Mouse (Mus musculus): ENCODE measurements around the gene Birc6. TPM values are rescaled to one million over a fixed set of nuclear protein-coding genes. Genes with fewer than 3 reads are reported as not detected.
A peak's percentile ranks its signal among the peaks of the same experiment; 100 is the strongest.

Birc6 gene
- polyA plus RNA-seq (2015; fragmentation: Nextera tagmentation; extraction: Ambion mirVana) = 97.1 and 118 TPM in 2 replicates

- Histone ChIP-seq H3K27ac (peak within 1 kb of the TSS; percentile 98), H3K27me3 (no peaks in the 10 kb centered on the region), H3K36me3 (no peaks in the 10 kb centered on the region), H3K9ac (replicated peaks) (peak within 1 kb of the TSS; percentile 97), H3K4me2 (replicated peaks) (peak within 1 kb of the TSS; percentile 86), H3K9me3 (no peaks in the 10 kb centered on the region), H3K4me3 (replicated peaks) (peak within 1 kb of the TSS; percentile 99), H3K4me1 (replicated peaks) (peaks cover 23% of the 10 kb centered on the region)
- under 1% methylated on average over 70 of the region's 71 CpGs for WGBS
- peak; percentile 99 for ATAC-seq
These were observed at the start of gene Birc6 for GRCm38 (mm10) chr17:74527729-74528607. TSS of gene Birc6 (plus strand) at chr17:74528295.

GRCm38 (mm10) chr17:74480361-74481069 is 47.6 kb upstream of the Birc6 start:
- H3K27me3 ChIP-seq = no peaks in the 10 kb centered on the region
- no peaks in the 10 kb centered on the region for H3K36me3 ChIP-seq
- H3K9me3 ChIP-seq = no peaks in the 10 kb centered on the region
- no peak for ATAC-seq
- no peak overlapping the region for H3K4me2 ChIP-seq (replicated peaks)
- 88% methylated on average over 14 of the region's 14 CpGs for WGBS
- H3K9ac ChIP-seq (replicated peaks) = no peak overlapping the region
- H3K27ac ChIP-seq = no peak overlapping the region
- no peaks in the 10 kb centered on the region for H3K4me1 ChIP-seq (replicated peaks)
- H3K4me3 ChIP-seq (replicated peaks) = no peak overlapping the region

- ATAC-seq = peak; percentile 100
- peaks cover 15% of the 10 kb centered on the region for H3K4me1 ChIP-seq (replicated peaks)
- H3K36me3 ChIP-seq = peaks cover 25% of the 10 kb centered on the region
- H3K9ac ChIP-seq (replicated peaks) = peak within 1 kb of the TSS; percentile 95
- WGBS = 5% methylated on average over 58 of the region's 58 CpGs
- H3K27ac ChIP-seq = peak within 1 kb of the TSS; percentile 74
- H3K4me3 ChIP-seq (replicated peaks) = peak within 1 kb of the TSS; percentile 96
- no peaks in the 10 kb centered on the region for H3K9me3 ChIP-seq
- peaks cover 8% of the 10 kb centered on the region; the same call in 1 of the 2 replicates for H3K27me3 ChIP-seq
- H3K4me2 ChIP-seq (replicated peaks) = peak within 1 kb of the TSS; percentile 73
These were observed 38.8 kb upstream of the Birc6 start, which contains the start of gene Yipf4 for GRCm38 (mm10) chr17:74489024-74489900. TSS of gene Yipf4 (plus strand) at chr17:74489493.

GRCm38 (mm10) chr17:74489901-74490220 is 38.2 kb upstream of the Birc6 start:
- Histone ChIP-seq H3K27me3 (peaks cover 8% of the 10 kb centered on the region; the same call in 1 of the 2 replicates), H3K9me3 (no peaks in the 10 kb centered on the region), H3K4me2 (replicated peaks) (peak overlapping the region; percentile 73), H3K27ac (peak overlapping the region; percentile 74), H3K4me3 (replicated peaks) (peak overlapping the region; percentile 96), H3K4me1 (replicated peaks) (peaks cover 15% of the 10 kb centered on the region), H3K36me3 (peaks cover 31% of the 10 kb centered on the region), H3K9ac (replicated peaks) (peak overlapping the region; percentile 95)
- WGBS = under 1% methylated on average over 12 of the region's 12 CpGs
- no peak for ATAC-seq

DNA sequence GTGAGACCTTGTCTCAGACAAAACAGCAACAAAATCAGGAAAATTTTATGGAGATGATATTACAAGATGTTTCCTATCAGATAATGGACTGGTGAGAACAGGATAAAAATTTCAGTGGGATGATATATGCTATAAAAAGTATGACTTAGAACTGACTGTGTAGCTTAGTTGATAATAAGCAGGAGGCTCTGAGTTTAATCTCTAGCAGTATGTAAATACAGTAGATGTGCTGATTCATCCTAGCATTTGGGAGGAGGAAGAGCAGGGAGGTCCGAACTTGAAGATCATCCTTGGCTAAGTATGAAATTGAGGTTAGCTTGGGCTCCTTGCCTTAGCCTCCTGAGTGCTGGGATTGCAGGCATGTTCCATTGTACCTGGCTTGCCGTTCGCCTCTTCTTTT is 36.5 kb upstream of the Birc6 start:
- Histone ChIP-seq H3K4me3 (replicated peaks) (no peak overlapping the region), H3K9me3 (no peaks in the 10 kb centered on the region), H3K9ac (replicated peaks) (no peak overlapping the region), H3K27me3 (peaks cover 6% of the 10 kb centered on the region; the same call in 1 of the 2 replicates), H3K4me2 (replicated peaks) (no peak overlapping the region), H3K27ac (no peak overlapping the region), H3K4me1 (replicated peaks) (peaks cover 15% of the 10 kb centered on the region), H3K36me3 (peaks cover 42% of the 10 kb centered on the region)
- 95% methylated on average over 3 of the region's 3 CpGs for WGBS
- no peak for ATAC-seq

- no peak for ATAC-seq
- H3K27me3 ChIP-seq = no peaks in the 10 kb centered on the region
- H3K27ac ChIP-seq = no peak overlapping the region
- 94% methylated on average over 4 of the region's 4 CpGs for WGBS
- no peak overlapping the region for H3K4me3 ChIP-seq (replicated peaks)
- H3K9me3 ChIP-seq = no peaks in the 10 kb centered on the region
- H3K4me2 ChIP-seq (replicated peaks) = no peak overlapping the region
- no peak overlapping the region for H3K9ac ChIP-seq (replicated peaks)
- H3K36me3 ChIP-seq = peaks cover 36% of the 10 kb centered on the region
- no peaks in the 10 kb centered on the region for H3K4me1 ChIP-seq (replicated peaks)
These were observed 27.9 kb upstream of the Birc6 start for GRCm38 (mm10) chr17:74500204-74500603.

- H3K4me1 ChIP-seq (replicated peaks) = no peaks in the 10 kb centered on the region
- no peak for ATAC-seq
- no peak overlapping the region for H3K27ac ChIP-seq
- no peak overlapping the region for H3K9ac ChIP-seq (replicated peaks)
- no peaks in the 10 kb centered on the region for H3K27me3 ChIP-seq
- H3K4me3 ChIP-seq (replicated peaks) = no peak overlapping the region
- no peaks in the 10 kb centered on the region for H3K9me3 ChIP-seq
- no peak overlapping the region for H3K4me2 ChIP-seq (replicated peaks)
- H3K36me3 ChIP-seq = peaks cover 28% of the 10 kb centered on the region
These were observed 27.0 kb upstream of the Birc6 start for GRCm38 (mm10) chr17:74501085-74501484.

- Histone ChIP-seq H3K27ac (no peak overlapping the region), H3K9me3 (no peaks in the 10 kb centered on the region), H3K36me3 (no peaks in the 10 kb centered on the region), H3K4me3 (replicated peaks) (no peak overlapping the region), H3K4me2 (replicated peaks) (no peak overlapping the region), H3K4me1 (replicated peaks) (no peaks in the 10 kb centered on the region), H3K27me3 (no peaks in the 10 kb centered on the region), H3K9ac (replicated peaks) (no peak overlapping the region)
- WGBS = 71% methylated on average over 2 of the region's 2 CpGs
- ATAC-seq = no peak
These were observed 20.2 kb upstream of the Birc6 start for GRCm38 (mm10) chr17:74507934-74508333.

DNA sequence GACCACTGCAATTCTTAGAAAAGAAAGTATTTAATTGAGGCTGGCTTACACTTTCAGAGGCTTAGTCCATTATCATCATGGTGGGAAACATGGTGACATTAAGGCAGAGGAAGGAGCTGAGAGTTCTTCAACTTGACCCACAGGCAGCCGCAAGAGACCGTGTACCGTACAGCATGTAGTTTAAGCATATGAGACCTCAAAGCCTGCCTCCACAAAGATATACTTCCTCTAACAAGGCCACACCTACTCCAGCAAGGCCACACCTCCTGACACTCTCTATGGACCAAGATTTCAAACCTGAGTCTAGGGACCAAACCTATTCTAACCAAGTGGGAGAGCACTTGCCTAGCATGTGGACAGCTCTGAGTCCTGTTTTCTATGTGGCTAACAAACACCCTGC is 19.5 kb upstream of the Birc6 start:
- H3K9me3 ChIP-seq = no peaks in the 10 kb centered on the region
- no peak for ATAC-seq
- 98% methylated on average over 3 of the region's 3 CpGs for WGBS
- H3K4me3 ChIP-seq (replicated peaks) = no peak overlapping the region
- H3K27ac ChIP-seq = no peak overlapping the region
- no peaks in the 10 kb centered on the region for H3K36me3 ChIP-seq
- no peaks in the 10 kb centered on the region for H3K27me3 ChIP-seq
- no peak overlapping the region for H3K9ac ChIP-seq (replicated peaks)
- no peak overlapping the region for H3K4me2 ChIP-seq (replicated peaks)
- H3K4me1 ChIP-seq (replicated peaks) = no peaks in the 10 kb centered on the region

DNA sequence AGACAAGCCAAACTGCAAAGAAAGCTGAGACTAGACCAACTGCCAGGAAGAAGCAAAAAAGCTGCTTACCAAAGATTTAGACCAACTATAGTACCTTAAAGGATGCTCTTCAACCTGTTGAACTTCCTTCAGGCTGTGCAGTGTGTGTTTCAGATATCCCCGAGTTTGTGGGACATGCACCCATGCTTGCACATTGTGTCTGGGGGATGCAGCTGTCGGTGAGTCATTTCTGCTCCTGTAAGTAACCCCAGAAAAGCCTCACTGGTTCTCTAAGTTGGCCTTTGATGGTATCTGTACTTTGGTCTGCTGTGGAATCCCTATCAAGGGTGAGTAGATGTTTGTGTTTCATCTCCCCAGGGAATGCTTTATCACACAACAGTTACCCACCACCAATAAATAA is 15.8 kb upstream of the Birc6 start:
- whole genome bisulfite sequencing = 81% methylated on average over 2 of the region's 2 CpGs
- no peaks in the 10 kb centered on the region for H3K9me3 ChIP-seq
- H3K27ac ChIP-seq = no peak overlapping the region
- H3K36me3 ChIP-seq = no peaks in the 10 kb centered on the region
- ATAC-seq = no peak
- H3K4me1 ChIP-seq (replicated peaks) = no peaks in the 10 kb centered on the region
- H3K27me3 ChIP-seq = no peaks in the 10 kb centered on the region
- no peak overlapping the region for H3K4me3 ChIP-seq (replicated peaks)
- no peak overlapping the region for H3K4me2 ChIP-seq (replicated peaks)
- no peak overlapping the region for H3K9ac ChIP-seq (replicated peaks)

- Histone ChIP-seq H3K27me3 (no peaks in the 10 kb centered on the region), H3K4me2 (replicated peaks) (no peak overlapping the region), H3K27ac (no peak overlapping the region), H3K4me1 (replicated peaks) (peaks cover 7% of the 10 kb centered on the region), H3K4me3 (replicated peaks) (no peak overlapping the region), H3K9me3 (no peaks in the 10 kb centered on the region), H3K9ac (replicated peaks) (no peak overlapping the region), H3K36me3 (no peaks in the 10 kb centered on the region)
- 84% methylated on average over 8 of the region's 8 CpGs for WGBS
- ATAC-seq = no peak
These were observed 5.0 kb upstream of the Birc6 start for GRCm38 (mm10) chr17:74522797-74523723.
